In genomic region chr1:193414067-193414466, GRCm38 (mm10) we compare ENCODE assay signal across 27 mouse cellular contexts. TPM values are rescaled to one million over a fixed set of nuclear protein-coding genes. Genes with fewer than 3 reads are reported as not detected.
"Had no signal": no experiment of that assay in that cellular context is flagged by ENCODE, and none has a peak within 500 bp of the region (broad histone marks: within the 10 kb centered on the region; RNA-seq: fewer than 3 reads in every experiment).

No protein-coding gene starts in this region.

- H3K36me3 ChIP-seq: heart, embryonic 13.5 days; heart, embryonic 15.5 days; hindbrain, embryonic 13.5 days; hindbrain, embryonic 15.5 days; limb, embryonic 10.5 days; limb, embryonic 12.5 days; liver, embryonic 13.5 days; liver, embryonic 15.5 days had no signal

- H3K9me3 ChIP-seq: heart, embryonic 13.5 days; heart, embryonic 15.5 days; hindbrain, embryonic 13.5 days; hindbrain, embryonic 15.5 days; limb, embryonic 10.5 days; limb, embryonic 12.5 days; liver, embryonic 13.5 days; liver, embryonic 15.5 days had no signal

- DNase-seq: gastrocnemius, postnatal 14 days; gastrocnemius, postnatal 36 days; heart, adult 11 months; heart, adult 2 months; heart, postnatal 14 days; heart, postnatal 36 days; kidney, adult 18-20 months; kidney, adult 8-10 months; kidney, postnatal 10 days; kidney, postnatal 25 days; kidney, postnatal 4 days; liver; liver, embryonic 13.5 days had no signal

- H3K27me3 ChIP-seq: hindbrain, embryonic 15.5 days; limb, embryonic 12.5 days; liver, embryonic 13.5 days had no signal

- H3K4me3 ChIP-seq: heart, adult 2 months; heart, embryonic 13.5 days; heart, embryonic 15.5 days; hindbrain, embryonic 13.5 days; hindbrain, embryonic 15.5 days; layer of hippocampus, adult 2 months; left cerebral cortex, adult 2 months; limb, embryonic 10.5 days; limb, embryonic 12.5 days; liver, embryonic 13.5 days; liver, embryonic 15.5 days had no signal

- H3K4me1 ChIP-seq: liver, embryonic 15.5 days had no signal

- H3K27ac ChIP-seq: heart, adult 2 months; heart, embryonic 13.5 days; heart, embryonic 15.5 days; hindbrain, embryonic 13.5 days; hindbrain, embryonic 15.5 days; hindbrain, postnatal 0 days; layer of hippocampus, adult 2 months; left cerebral cortex, adult 2 months; limb, embryonic 10.5 days; limb, embryonic 12.5 days; liver, embryonic 13.5 days; liver, embryonic 15.5 days had no signal

- ATAC-seq: hindbrain, postnatal 0 days; intestine, embryonic 16.5 days had no signal

- H3K9ac ChIP-seq: heart, embryonic 13.5 days; heart, embryonic 15.5 days; hindbrain, embryonic 13.5 days; hindbrain, embryonic 15.5 days; limb, embryonic 12.5 days; liver, embryonic 13.5 days; liver, embryonic 15.5 days had no signal

- H3K4me2 ChIP-seq: heart, embryonic 11.5 days; heart, embryonic 13.5 days; heart, embryonic 15.5 days; hindbrain, embryonic 13.5 days; hindbrain, embryonic 15.5 days; limb, embryonic 12.5 days; liver, embryonic 11.5 days; liver, embryonic 13.5 days; liver, embryonic 15.5 days had no signal

RNA-seq across cellular contexts. Expression of gene Camk1g, which starts 44.0 kb away (rescaled TPM):
- total RNA-seq: hematopoietic stem cell, adult 5-6 weeks had no signal
